Mouse (Mus musculus): ENCODE results near the gene Gpt2.

Gpt2 gene

GRCm38 (mm10) chr8:85531471-85531870 lies 39.1 kb downstream of the Gpt2 start:
- DNase-seq, result no peak

- DNase-seq, result no peak
Observed at GRCm38 (mm10) chr8:85532843-85533242, 40.5 kb downstream of the Gpt2 start.

- DNase-seq, result no peak
Observed at GRCm38 (mm10) chr8:85533434-85533833, 41.1 kb downstream of the Gpt2 start.

- no peak for DNase-seq
Observed at GRCm38 (mm10) chr8:85534163-85534562, 41.8 kb downstream of the Gpt2 start.

- no peak for DNase-seq
Observed at GRCm38 (mm10) chr8:85536332-85536731, 44.0 kb downstream of the Gpt2 start.

GRCm38 (mm10) chr8:85551934-85552333 lies 59.6 kb downstream of the Gpt2 start:
- DNase-seq, result no peak

DNA sequence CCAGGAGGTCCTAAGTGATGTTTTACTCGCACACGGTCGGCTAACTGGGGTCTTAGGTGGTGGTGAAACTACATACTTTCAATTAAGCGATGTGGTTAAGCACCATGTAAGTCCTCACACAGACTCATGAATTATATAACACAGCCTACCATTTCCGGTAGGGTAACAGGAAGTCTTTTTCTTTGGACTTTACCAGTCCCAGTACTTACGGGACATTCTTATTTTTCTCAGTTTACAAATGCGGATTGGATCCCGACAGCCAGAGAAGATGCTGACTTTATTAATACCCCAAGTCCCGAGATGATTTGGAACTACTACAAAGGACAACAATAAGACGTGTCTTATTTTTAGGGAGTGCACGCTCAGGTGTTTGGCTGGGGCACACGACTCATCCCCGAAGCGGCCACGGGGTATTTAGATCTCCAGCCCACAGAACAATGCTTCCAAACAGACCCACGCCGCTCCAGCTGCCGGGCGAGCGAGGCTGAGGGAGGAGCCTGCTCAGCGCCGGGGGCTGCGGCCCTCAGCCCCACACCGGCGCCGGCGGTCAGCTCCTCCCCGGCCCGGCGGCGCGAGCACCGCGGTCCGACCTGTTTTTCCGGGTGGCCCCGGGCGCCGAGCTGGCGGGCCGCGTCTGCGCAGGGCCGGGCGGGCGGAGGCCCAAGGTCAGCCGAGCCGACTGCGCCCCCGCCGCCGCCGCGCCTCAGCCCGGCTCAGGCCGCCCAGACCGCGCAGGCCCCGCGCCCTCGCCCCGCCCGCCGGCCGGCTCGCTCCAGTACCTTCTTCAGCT lies 62.2 kb downstream of the Gpt2 start:
- DNase-seq, result peak; percentile 7

- peak; percentile 91 for DNase-seq
Observed at GRCm38 (mm10) chr8:85555181-85556145, 63.1 kb downstream of the Gpt2 start, which contains the start of gene Dnaja2. TSS of gene Dnaja2 (minus strand) at chr8:85555344.

GRCm38 (mm10) chr8:85556986-85557600 lies 64.7 kb downstream of the Gpt2 start:
- no peak for DNase-seq

GRCm38 (mm10) chr8:85557601-85557986 lies 65.2 kb downstream of the Gpt2 start:
- peak; percentile 8 for DNase-seq

DNA sequence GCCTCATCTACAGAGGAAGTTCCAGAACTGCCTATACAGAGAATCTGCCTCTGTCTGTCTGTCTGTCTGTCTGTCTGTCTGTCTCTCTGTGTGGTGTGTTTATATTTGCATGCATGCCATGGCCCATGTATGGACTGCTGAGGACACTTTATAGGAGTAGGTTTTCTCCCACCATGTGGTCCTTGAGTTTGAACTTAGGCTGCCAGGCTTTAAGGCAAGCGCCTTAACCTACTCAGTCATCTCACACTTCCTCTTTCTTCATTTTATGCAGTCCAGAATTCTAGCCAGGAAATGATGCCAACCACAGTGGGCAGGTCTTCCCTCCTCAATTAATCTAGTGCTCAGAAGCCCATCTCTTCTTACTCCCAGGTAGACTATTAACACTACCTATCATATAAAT lies 66.8 kb downstream of the Gpt2 start:
- DNase-seq, result no peak

DNA sequence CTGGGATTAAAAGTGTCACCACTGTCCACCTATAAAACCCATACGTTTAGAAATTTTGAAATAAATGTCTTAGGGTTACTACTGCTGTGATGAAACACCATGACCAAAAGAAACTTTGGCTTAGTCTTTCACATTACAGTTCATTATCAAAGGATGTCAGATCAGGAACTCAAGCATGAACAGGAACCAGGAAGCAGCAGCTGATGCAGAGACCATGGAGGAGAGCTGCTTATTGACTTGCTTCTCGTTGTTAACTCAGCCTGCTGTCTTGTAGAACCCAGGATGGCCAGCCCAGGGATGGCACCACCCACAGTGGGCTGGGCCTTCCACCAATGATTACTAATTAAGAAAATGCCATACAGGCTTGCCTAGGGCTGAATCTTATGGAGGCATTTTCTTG lies 67.6 kb downstream of the Gpt2 start:
- DNase-seq, result no peak

DNA sequence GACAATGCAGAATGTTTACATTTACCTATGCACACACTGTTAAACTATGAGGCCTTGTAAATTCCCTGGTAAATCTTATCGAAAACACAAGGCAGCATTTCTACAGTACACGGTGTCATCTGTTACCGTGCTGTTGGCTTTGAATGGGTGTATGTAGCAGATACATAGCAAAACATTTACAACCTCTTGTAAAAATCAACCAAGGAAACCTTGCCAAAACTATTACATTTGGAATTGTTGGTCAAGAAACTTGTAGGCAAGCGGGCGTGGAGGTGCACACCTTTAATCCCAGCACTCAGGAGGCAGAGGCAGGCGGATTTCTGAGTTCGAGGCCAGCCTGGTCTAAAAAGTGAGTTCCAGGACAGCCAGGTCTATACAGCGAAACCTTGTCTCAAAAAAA lies 71.0 kb downstream of the Gpt2 start:
- no peak for DNase-seq

DNA sequence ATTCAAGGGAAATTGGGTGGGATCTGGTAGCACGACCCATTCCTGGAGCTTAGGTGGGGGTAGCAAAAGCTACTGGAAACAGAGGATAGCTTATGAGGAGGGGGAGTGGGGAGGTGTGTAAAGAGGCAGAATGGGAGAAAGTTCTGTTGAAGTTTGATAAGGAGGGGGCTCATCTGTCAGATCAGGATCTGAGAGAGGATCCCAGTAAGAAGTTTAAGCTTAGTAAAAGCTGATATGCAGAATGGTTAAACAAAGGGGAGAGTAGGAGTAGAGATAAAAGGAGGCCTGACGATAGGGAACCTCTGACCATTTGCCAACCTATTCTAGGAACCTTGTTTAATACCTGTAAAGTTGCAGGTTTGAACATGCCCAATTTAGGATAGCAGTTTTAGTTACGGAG lies 72.8 kb downstream of the Gpt2 start:
- no peak for DNase-seq

DNA sequence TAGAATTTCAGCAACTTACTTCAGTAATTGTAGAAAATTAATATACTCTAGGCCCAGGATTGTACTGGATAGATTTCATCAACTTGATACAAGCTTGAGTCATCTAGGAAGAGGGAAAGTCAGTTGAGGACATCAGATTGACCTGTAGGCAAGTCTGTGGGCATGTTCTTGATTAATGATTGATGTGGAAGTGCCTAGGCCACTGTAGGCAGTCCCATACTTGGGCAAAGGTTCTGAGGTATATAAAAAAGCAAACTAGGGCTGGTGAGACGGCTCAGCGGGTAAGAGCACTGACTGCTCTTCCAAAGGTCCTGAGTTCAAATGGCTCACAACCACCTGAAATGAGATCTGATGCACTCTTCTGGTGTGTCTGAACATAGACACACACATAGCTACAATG lies 75.4 kb downstream of the Gpt2 start:
- no peak for DNase-seq

DNA sequence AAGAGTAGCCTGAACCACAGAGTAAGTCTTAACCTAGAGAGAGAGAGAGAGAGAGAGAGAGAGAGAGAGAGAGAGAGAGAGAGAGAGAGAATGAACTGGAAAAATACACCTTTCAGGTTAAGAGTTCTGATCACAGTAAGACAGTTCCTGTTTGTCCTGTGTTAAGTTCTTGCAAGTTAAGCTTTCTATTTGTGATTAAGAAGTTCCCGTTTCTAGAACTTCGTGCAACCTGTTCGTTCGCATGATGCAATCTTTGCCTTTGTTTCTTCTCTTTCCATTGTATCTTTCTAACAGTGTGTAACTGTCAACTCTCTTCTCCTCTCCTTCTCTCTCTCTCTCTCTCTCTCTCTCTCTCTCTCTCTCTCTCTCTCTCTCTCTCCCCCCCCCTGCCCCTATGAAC lies 78.1 kb downstream of the Gpt2 start:
- DNase-seq, result no peak

DNA sequence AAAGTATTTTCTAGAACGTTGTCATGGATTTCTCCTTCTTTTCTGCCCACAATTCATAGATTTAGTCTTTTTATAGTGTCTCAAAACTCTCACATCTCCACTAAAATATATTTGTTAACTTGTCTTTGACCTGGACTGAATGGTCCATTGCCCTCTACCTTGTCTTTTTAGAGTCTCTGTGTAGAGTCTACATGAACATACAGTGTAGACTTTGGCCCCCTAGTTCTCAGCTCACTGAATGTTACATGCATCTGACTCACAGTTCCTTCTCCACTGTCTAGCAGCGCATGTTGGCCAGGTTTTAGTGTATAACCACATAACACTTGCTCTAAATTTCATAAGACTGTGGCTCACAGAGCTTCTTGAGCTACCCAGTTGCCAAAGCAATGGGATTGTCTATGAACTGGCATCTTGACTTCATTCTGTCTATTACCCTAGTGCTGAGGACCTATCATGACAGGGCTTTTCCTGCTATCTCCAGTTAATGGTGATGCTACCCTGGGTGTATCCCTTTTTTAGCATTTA lies 81.7 kb downstream of the Gpt2 start:
- DNase-seq, result no peak

All from lung, postnatal 14 days (tissue).